Mouse (Mus musculus) liver, embryonic 14.5 days (tissue): Measurements from ENCODE around the gene Trim9.

Source experiments
- CTCF ChIP-seq: IDR thresholded peaks from 2 replicates; pipeline ENCODE4 v1.5.1; 2016; ENCODE audit warnings: antibody characterized with exemption, low read depth, control low read depth
- EP300 ChIP-seq: IDR thresholded peaks from 2 replicates; pipeline ENCODE4 v1.6.1; 2016; ENCODE audit warnings: antibody characterized with exemption, low read depth

- TF ChIP-seq EP300 (no peak), CTCF (no peak)
Observed at GRCm38 (mm10) chr12:70350490-70350889, 3.1 kb upstream of the Trim9 start.
